Mouse (Mus musculus) myocyte (in vitro differentiated cells): ENCODE data around the gene Pmp22.

ENCODE experiments used
- CEBPB ChIP-seq: IDR thresholded peaks from 2 replicates; pipeline ENCODE4 v1.6.1; 2011; ENCODE audit warnings: mild to moderate bottlenecking, moderate library complexity; ENCODE audit not compliant: poor library complexity, insufficient read depth, severe bottlenecking
- E2F4 ChIP-seq: IDR thresholded peaks from one replicate; pipeline ENCODE4 v1.6.1; 2011; ENCODE audit warnings: mild to moderate bottlenecking, control low read depth, moderate library complexity; ENCODE audit not compliant: insufficient read depth
- MAX ChIP-seq: IDR thresholded peaks from one replicate; pipeline ENCODE4 v1.6.1; 2011; ENCODE audit warnings: low read depth, mild to moderate bottlenecking, control low read depth
- MYOG ChIP-seq, 3 experiments: IDR thresholded peaks; one replicate each; pipeline ENCODE4 v1.6.1; 2011; ENCODE audit warnings: control low read depth in 2 of 3, low read depth in 2 of 3, mild to moderate bottlenecking in 2 of 3; ENCODE audit not compliant: insufficient read length in 2 of 3, control insufficient read depth in 1 of 3, insufficient read depth in 1 of 3
- POLR2A ChIP-seq: IDR thresholded peaks from one replicate; pipeline ENCODE4 v1.6.1; 2011; ENCODE audit warnings: low read depth, mild to moderate bottlenecking, control low read depth, moderate library complexity; ENCODE audit not compliant: insufficient read length
- POLR2AphosphoS2 ChIP-seq: IDR thresholded peaks from one replicate; pipeline ENCODE4 v1.6.1; 2011; ENCODE audit warnings: low read depth, control low read depth; ENCODE audit not compliant: insufficient read length
- SRF ChIP-seq: IDR thresholded peaks from one replicate; pipeline ENCODE4 v1.6.1; 2011; ENCODE audit warnings: low read depth; ENCODE audit not compliant: control insufficient read depth, insufficient read length
- TCF12 ChIP-seq: IDR thresholded peaks from one replicate; pipeline ENCODE4 v1.6.1; 2011; ENCODE audit warnings: mild to moderate bottlenecking, control low read depth; ENCODE audit not compliant: poor library complexity, insufficient read depth, severe bottlenecking

DNA sequence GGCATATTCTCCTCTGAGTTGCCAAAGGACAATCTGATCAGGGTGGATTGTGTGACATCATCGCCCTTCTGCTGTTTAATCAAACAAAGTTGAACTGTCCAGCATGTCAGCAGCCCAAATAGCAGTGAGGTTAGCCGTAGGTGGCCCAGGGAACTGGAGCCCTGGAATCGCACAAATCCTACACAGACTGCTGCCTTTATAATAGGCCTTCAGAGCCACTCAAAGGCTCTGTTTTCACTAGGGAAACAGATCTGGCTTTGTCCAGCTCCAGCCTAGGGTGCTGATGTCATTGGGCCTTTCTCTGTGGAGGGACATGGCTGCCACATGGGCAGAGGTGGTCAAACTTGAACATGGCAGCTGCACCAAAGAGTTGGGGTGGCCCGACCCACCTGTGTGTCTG lies 28.3 kb downstream of the Pmp22 start:
- no peak for TF ChIP-seq POLR2A
- no peak for TF ChIP-seq CEBPB
- no peak for TF ChIP-seq E2F4
- TF ChIP-seq MYOG (IDR thresholded peaks at IDR 0.05; ENCODE audit: control insufficient read depth in 1 of 3, insufficient read depth in 1 of 3, insufficient read length in 2 of 3, low read depth in 2 of 3): no peak
- no peak for TF ChIP-seq MAX
- TF ChIP-seq TCF12: no peak
- no peak for TF ChIP-seq POLR2AphosphoS2
- TF ChIP-seq SRF: no peak
